Mouse (Mus musculus) liver, adult 2 months (tissue): Measurements from ENCODE around the gene Tgfbi. TPM values are rescaled to one million over a fixed set of nuclear protein-coding genes. Genes with fewer than 3 reads are reported as not detected.
A peak's percentile ranks its signal among the peaks of the same experiment; 100 is the strongest.

Source experiments
- DNase-seq: peaks from one replicate; pipeline ENCODE4 v3.0.0-alpha.2; 2011; ENCODE audit warnings: low read depth, low spot score; ENCODE audit errors: extremely low read depth
- H3K27ac ChIP-seq: fragments of 200-500 bp; replicated peaks from 2 replicates; pipeline ENCODE4 v1.5.1; 2012; ENCODE audit warnings: low read depth, mild to moderate bottlenecking, control low read depth, inconsistent platforms, low read length; ENCODE audit not compliant: insufficient read depth
- H3K27me3 ChIP-seq: fragments of 200-500 bp; 2 replicates; pipeline ENCODE4 v1.6.1; 2012; ENCODE audit warnings: mild to moderate bottlenecking, moderate library complexity, low read length, inconsistent platforms; ENCODE audit not compliant: control insufficient read depth, insufficient read depth
- H3K36me3 ChIP-seq: fragments of 200-500 bp; 2 replicates; pipeline ENCODE4 v1.6.1; 2012; ENCODE audit warnings: low read length, inconsistent platforms; ENCODE audit not compliant: control insufficient read depth, insufficient read depth
- H3K4me1 ChIP-seq: fragments of 200-500 bp; 2 replicates; pipeline ENCODE4 v1.6.1; 2011; ENCODE audit warnings: low read length; ENCODE audit not compliant: control insufficient read depth, insufficient read depth
- H3K4me3 ChIP-seq: fragments of 200-500 bp; 2 replicates; pipeline ENCODE4 v1.5.1; 2011; ENCODE audit warnings: low read depth, mild to moderate bottlenecking, control low read depth, low read length, moderate library complexity; ENCODE audit not compliant: insufficient read depth
- H3K79me2 ChIP-seq: fragments of 200-500 bp; 2 replicates; pipeline ENCODE4 v1.6.1; 2012; ENCODE audit warnings: inconsistent platforms, mild to moderate bottlenecking, low read length, moderate library complexity; ENCODE audit not compliant: control insufficient read depth, insufficient read depth
- H3K9ac ChIP-seq: fragments of 200-500 bp; 2 replicates; pipeline ENCODE4 v1.6.1; 2012; ENCODE audit warnings: low read depth, mild to moderate bottlenecking, control low read depth, inconsistent platforms, low read length
- CTCF ChIP-seq: fragments of 200-500 bp; IDR thresholded peaks from 2 replicates; pipeline ENCODE4 v1.5.1; 2011; ENCODE audit warnings: low read depth, low read length, control low read depth
- POLR2A ChIP-seq: fragments of 200-500 bp; IDR thresholded peaks from 2 replicates; pipeline ENCODE4 v1.6.1; 2011; ENCODE audit warnings: low read length, control low read depth; ENCODE audit not compliant: insufficient read depth; ENCODE audit errors: extremely low read depth
- WGBS: fragments of 180-500 bp; shearing (Covaris S2); methylation state at CpG from one replicate; pipeline ENCODE4 v1.1.7; 2018; 5-methylcytosine and 5-hydroxymethylcytosine counted together
- polyA plus RNA-seq: library from polyadenylated mRNA; depleted of rRNA; stranded (reverse); fragments of >200 nt; gene quantifications from 2 replicates; pipeline ENCODE4 v1.2.3, GENCODE M21; 2012
- total RNA-seq: library from RNA; depleted of rRNA; stranded (reverse); fragments of >200 nt; gene quantifications from 2 replicates; pipeline ENCODE4 v1.2.3, GENCODE M21; 2014

Tgfbi gene
- total and polyA plus RNA-seq, 2 experiments: 27.2 to 34.3 TPM

DNA sequence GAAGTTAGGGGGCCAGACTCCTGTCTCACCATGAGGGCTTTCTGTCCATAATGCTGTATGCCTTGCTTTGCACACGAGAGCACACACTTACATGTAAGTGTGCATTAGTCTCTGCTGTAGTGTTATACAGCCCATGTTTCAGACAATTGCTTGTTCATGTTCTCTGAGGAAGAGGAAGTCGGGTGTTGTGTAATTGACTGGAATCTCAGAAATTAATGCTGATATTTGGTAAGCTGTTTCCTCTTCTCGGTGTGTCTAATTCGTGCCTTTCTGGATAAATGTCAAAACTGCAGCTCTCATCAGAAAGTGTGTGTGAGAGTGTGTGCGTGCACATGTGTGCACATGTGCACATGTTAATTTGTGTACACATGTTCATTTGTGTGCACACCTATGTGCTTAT, 16.1 kb upstream of the Tgfbi start:
- Histone ChIP-seq H3K4me3 (no peak overlapping the region), H3K27ac (no peak overlapping the region), H3K27me3 (no peaks in the 10 kb centered on the region), H3K36me3 (no peaks in the 10 kb centered on the region), H3K79me2 (no peaks in the 10 kb centered on the region), H3K9ac (no peak overlapping the region), H3K4me1 (no peaks in the 10 kb centered on the region; the same call in 1 of the 2 replicates)
- DNase-seq: peak; percentile 28
- WGBS: 79% methylated on average over 5 of the region's 5 CpGs
- TF ChIP-seq POLR2A (no peak), CTCF (no peak)

DNA sequence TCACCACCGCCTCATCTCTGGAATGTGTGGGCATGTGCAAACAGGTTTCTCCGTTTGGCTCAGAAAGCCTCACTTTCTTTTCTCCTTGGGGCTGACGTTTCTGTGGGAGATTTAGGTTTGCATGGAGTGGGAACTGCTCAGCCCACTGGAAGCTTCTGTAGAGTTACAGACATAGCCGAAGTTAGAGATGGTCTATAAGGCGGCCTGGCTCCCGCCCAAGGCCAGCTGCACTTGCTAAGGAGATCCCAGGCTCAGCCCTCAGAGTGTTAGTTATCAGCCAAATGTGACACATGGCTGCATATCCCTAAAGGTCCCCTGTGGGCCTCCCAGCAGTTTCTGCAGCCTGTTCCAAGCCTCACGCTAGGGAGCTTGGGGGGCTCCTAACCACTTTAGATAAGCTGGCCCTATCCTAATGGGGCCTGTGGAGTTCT, 15.3 kb upstream of the Tgfbi start:
- H3K79me2 ChIP-seq: no peaks in the 10 kb centered on the region
- H3K4me3 ChIP-seq: no peak overlapping the region
- H3K9ac ChIP-seq: no peak overlapping the region
- no peak for DNase-seq
- no peak overlapping the region for H3K27ac ChIP-seq
- no peak for TF ChIP-seq CTCF
- no peak for TF ChIP-seq POLR2A
- no peaks in the 10 kb centered on the region for H3K36me3 ChIP-seq
- no peaks in the 10 kb centered on the region for H3K4me1 ChIP-seq
- WGBS: 91% methylated on average over 7 of the region's 7 CpGs
- no peaks in the 10 kb centered on the region for H3K27me3 ChIP-seq

DNA sequence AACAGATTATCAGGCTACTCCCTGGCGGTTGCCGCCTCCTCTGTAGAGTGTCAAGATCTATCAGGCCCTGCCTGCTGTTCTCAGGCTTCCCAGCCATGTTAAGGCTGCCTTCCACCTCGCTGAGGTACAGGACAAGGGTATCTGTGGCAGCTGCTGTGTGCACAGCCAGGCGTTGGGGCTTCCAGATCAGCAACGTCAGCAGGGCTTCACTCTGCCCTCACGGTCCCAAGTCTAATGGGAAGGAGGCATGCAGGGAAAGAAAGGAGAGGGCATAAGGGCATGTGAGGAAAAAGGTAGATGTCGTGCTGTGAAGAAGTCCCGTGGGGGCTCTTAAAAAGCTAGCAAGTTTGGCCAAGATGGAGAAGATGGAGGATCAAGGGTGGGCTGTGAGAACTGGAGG, 14.1 kb upstream of the Tgfbi start:
- 95% methylated on average over 8 of the region's 8 CpGs for WGBS
- TF ChIP-seq CTCF (no peak), POLR2A (no peak)
- Histone ChIP-seq H3K27ac (no peak overlapping the region), H3K27me3 (no peaks in the 10 kb centered on the region), H3K36me3 (no peaks in the 10 kb centered on the region), H3K9ac (no peak overlapping the region), H3K4me1 (no peaks in the 10 kb centered on the region), H3K4me3 (no peak overlapping the region), H3K79me2 (no peaks in the 10 kb centered on the region)
- DNase-seq: no peak

DNA sequence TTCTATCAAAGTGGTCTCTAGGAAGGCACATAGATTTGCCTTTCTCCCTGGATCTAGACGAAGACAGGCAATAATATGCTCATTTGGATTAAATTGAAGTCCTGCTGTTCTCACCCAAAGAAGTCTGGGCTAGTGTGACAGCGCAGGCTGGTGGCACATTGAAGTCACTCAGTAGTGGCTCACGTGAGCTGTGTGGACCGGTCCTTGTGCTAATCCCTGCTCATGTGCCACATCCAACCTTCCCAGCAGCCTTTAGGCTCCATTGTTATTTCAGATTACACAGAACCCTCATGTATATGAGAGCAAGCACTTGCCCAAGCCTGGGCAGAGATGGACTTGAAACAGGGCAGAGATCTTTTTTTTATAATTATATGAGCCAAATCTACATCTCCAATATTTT, 12.0 kb upstream of the Tgfbi start:
- Histone ChIP-seq H3K79me2 (no peaks in the 10 kb centered on the region), H3K36me3 (no peaks in the 10 kb centered on the region), H3K27me3 (no peaks in the 10 kb centered on the region), H3K27ac (no peak overlapping the region), H3K9ac (no peak overlapping the region), H3K4me1 (no peaks in the 10 kb centered on the region), H3K4me3 (no peak overlapping the region)
- DNase-seq: no peak
- 95% methylated on average over 4 of the region's 4 CpGs for WGBS
- TF ChIP-seq POLR2A (no peak), CTCF (no peak)

GRCm38 (mm10) chr13:56597831-56598612, 11.3 kb upstream of the Tgfbi start:
- TF ChIP-seq CTCF (no peak), POLR2A (no peak)
- Histone ChIP-seq H3K79me2 (no peaks in the 10 kb centered on the region), H3K4me3 (no peak overlapping the region), H3K4me1 (no peaks in the 10 kb centered on the region), H3K9ac (no peak overlapping the region), H3K36me3 (no peaks in the 10 kb centered on the region), H3K27me3 (no peaks in the 10 kb centered on the region), H3K27ac (no peak overlapping the region)
- WGBS: 50% methylated on average over 12 of the region's 12 CpGs
- no peak for DNase-seq

- no peak overlapping the region for H3K27ac ChIP-seq
- H3K4me1 ChIP-seq: no peaks in the 10 kb centered on the region
- H3K9ac ChIP-seq: no peak overlapping the region
- no peak overlapping the region for H3K4me3 ChIP-seq
- no peak for DNase-seq
- 97% methylated on average over 2 of the region's 2 CpGs for WGBS
- H3K36me3 ChIP-seq: no peaks in the 10 kb centered on the region
- H3K27me3 ChIP-seq: no peaks in the 10 kb centered on the region
- H3K79me2 ChIP-seq: no peaks in the 10 kb centered on the region
- no peak for TF ChIP-seq POLR2A
- no peak for TF ChIP-seq CTCF
Observed at GRCm38 (mm10) chr13:56599511-56599910, 9.8 kb upstream of the Tgfbi start.
